Mouse (Mus musculus) testis, postnatal 14 days (tissue): ENCODE data around the gene Stag1.

ENCODE experiments used
- DNase-seq: peaks from one replicate; pipeline ENCODE4 v3.0.0; 2021; ENCODE audit warnings: low spot score

Gene Stag1

GRCm38 (mm10) chr9:100605522-100605921 is 7.9 kb downstream of the Stag1 start:
- DNase-seq: no peak

- no peak for DNase-seq
Measured at GRCm38 (mm10) chr9:100605985-100606554, 8.5 kb downstream of the Stag1 start.

- no peak for DNase-seq
Measured at GRCm38 (mm10) chr9:100613501-100614071, 16.0 kb downstream of the Stag1 start.

- DNase-seq: no peak
Measured at GRCm38 (mm10) chr9:100616947-100617346, 19.3 kb downstream of the Stag1 start.

GRCm38 (mm10) chr9:100626258-100626657 is 28.7 kb downstream of the Stag1 start:
- DNase-seq: no peak

- no peak for DNase-seq
Measured at GRCm38 (mm10) chr9:100640754-100641153, 43.2 kb downstream of the Stag1 start.

- no peak for DNase-seq
Measured at GRCm38 (mm10) chr9:100641391-100642085, 43.9 kb downstream of the Stag1 start.

GRCm38 (mm10) chr9:100642186-100642839 is 44.7 kb downstream of the Stag1 start:
- DNase-seq: no peak

- peak; percentile 98 for DNase-seq
Measured at GRCm38 (mm10) chr9:100642840-100643697, 45.5 kb downstream of the Stag1 start.

- DNase-seq: peak; percentile 74
Measured at GRCm38 (mm10) chr9:100644071-100644771, 46.6 kb downstream of the Stag1 start.

GRCm38 (mm10) chr9:100645026-100645940 is 47.7 kb downstream of the Stag1 start:
- DNase-seq: no peak

- DNase-seq: no peak
Measured at GRCm38 (mm10) chr9:100646276-100646675, 48.7 kb downstream of the Stag1 start.

GRCm38 (mm10) chr9:100647774-100648323 is 50.3 kb downstream of the Stag1 start:
- no peak for DNase-seq

GRCm38 (mm10) chr9:100654104-100654503 is 56.5 kb downstream of the Stag1 start:
- DNase-seq: no peak

- no peak for DNase-seq
Measured at GRCm38 (mm10) chr9:100656058-100656457, 58.5 kb downstream of the Stag1 start.

- DNase-seq: no peak
Measured at GRCm38 (mm10) chr9:100660587-100660986, 63.0 kb downstream of the Stag1 start.

- no peak for DNase-seq
Measured at GRCm38 (mm10) chr9:100663473-100664134, 66.0 kb downstream of the Stag1 start.

- DNase-seq: no peak
Measured at GRCm38 (mm10) chr9:100670151-100670550, 72.6 kb downstream of the Stag1 start.

- DNase-seq: no peak
Measured at GRCm38 (mm10) chr9:100679036-100679435, 81.4 kb downstream of the Stag1 start.
